Mouse (Mus musculus): Measurements from ENCODE around the gene Nectin3.

- TF ChIP-seq MAX (IDR thresholded peaks at IDR 0.05; ENCODE audit: low read length) (no peak), CTCF (IDR thresholded peaks at IDR 0.05 in 2 of 3, conservative IDR thresholded peaks at IDR 0.05 in 1 of 3; ENCODE audit: control insufficient read depth in 1 of 3, insufficient read depth in 1 of 3, low read depth in 2 of 3, low read length in 3 of 3, poor library complexity in 1 of 3, severe bottlenecking in 1 of 3) (no peak), GATA1 (IDR thresholded peaks at IDR 0.05; ENCODE audit: low read depth, low read length) (no peak), RAD21 (IDR thresholded peaks at IDR 0.05; ENCODE audit: low read depth, low read length) (no peak), EP300 (IDR thresholded peaks at IDR 0.05; ENCODE audit: low read depth in 1 of 2, low read length in 2 of 2) (no peak), POLR2A (IDR thresholded peaks at IDR 0.05; ENCODE audit: control insufficient read depth in 1 of 2, insufficient read depth in 1 of 2, low read depth in 1 of 2, low read length in 2 of 2, poor library complexity in 1 of 2) (no peak)
Observed at GRCm38 (mm10) chr16:46497686-46498420, 472 bp downstream of the Nectin3 start.
